Mouse (Mus musculus) cerebellum, adult 2 months (tissue): ENCODE results near the gene Mrpl24. TPM values are rescaled to one million over a fixed set of nuclear protein-coding genes. Genes with fewer than 3 reads are reported as not detected.
A peak's percentile ranks its signal among the peaks of the same experiment; 100 is the strongest.

Experiments used
- DNase-seq, 2 experiments: peaks; one replicate each; pipeline ENCODE4 v3.0.0; 2021
- H3K27ac ChIP-seq: fragments of 200-500 bp; 2 replicates; pipeline ENCODE4 v1.5.1; 2012; ENCODE audit warnings: low read length, control low read depth, inconsistent platforms; ENCODE audit not compliant: insufficient read depth
- H3K27me3 ChIP-seq: fragments of 200-500 bp; 2 replicates; pipeline ENCODE4 v1.6.1; 2012; ENCODE audit warnings: inconsistent platforms, mild to moderate bottlenecking, low read length, moderate library complexity; ENCODE audit not compliant: control insufficient read depth, insufficient read depth
- H3K4me1 ChIP-seq: fragments of 200-500 bp; 2 replicates; pipeline ENCODE4 v1.6.1; 2011; ENCODE audit warnings: low read length; ENCODE audit not compliant: control insufficient read depth, insufficient read depth
- H3K4me3 ChIP-seq: fragments of 200-500 bp; replicated peaks from 2 replicates; pipeline ENCODE3; 2011; ENCODE audit warnings: mild to moderate bottlenecking, low read depth, low read length, control low read depth; ENCODE audit not compliant: insufficient read depth
- CTCF ChIP-seq: fragments of 200-500 bp; IDR thresholded peaks from 2 replicates; pipeline ENCODE4 v1.5.1; 2011; ENCODE audit warnings: low read depth, mild to moderate bottlenecking, control low read depth, low read length, moderate library complexity, borderline replicate concordance; ENCODE audit not compliant: insufficient read depth
- POLR2A ChIP-seq: fragments of 200-500 bp; IDR thresholded peaks from 2 replicates; pipeline ENCODE4 v1.6.1; 2011; ENCODE audit warnings: low read length, control low read depth, borderline replicate concordance; ENCODE audit not compliant: insufficient read depth
- whole genome bisulfite sequencing: fragments of 180-500 bp; shearing (Covaris S2); methylation state at CpG from one replicate; pipeline ENCODE4 v1.1.7; 2018; 5-methylcytosine and 5-hydroxymethylcytosine counted together
- polyA plus RNA-seq: library from polyadenylated mRNA; depleted of rRNA; stranded (reverse); fragments of >200 nt; gene quantifications from 2 replicates; pipeline ENCODE4 v1.2.3, GENCODE M21; 2012

Gene Mrpl24
- polyA plus RNA-seq, 1 experiment = 84.9 TPM

- Histone ChIP-seq H3K27me3 (no peaks in the 10 kb centered on the region), H3K27ac (peak overlapping the region; percentile 99), H3K4me3 (peak overlapping the region; percentile 98), H3K4me1 (peaks cover 25% of the 10 kb centered on the region)
- 1% methylated on average over 43 of the region's 47 CpGs for WGBS
- TF ChIP-seq CTCF = no peak
- TF ChIP-seq POLR2A = peak; percentile 15; the same call in 1 of the 2 replicates
- DNase-seq = peak; percentile 77 to 83
Measured at GRCm38 (mm10) chr3:87906601-87906980, 12.7 kb upstream of the Mrpl24 start.

- no peaks in the 10 kb centered on the region for H3K27me3 ChIP-seq
- peak overlapping the region; percentile 98 for H3K4me3 ChIP-seq
- TF ChIP-seq POLR2A (no peak), CTCF (no peak)
- H3K4me1 ChIP-seq = peaks cover 25% of the 10 kb centered on the region
- H3K27ac ChIP-seq = peak overlapping the region; percentile 99
- peak; percentile 51 to 55 for DNase-seq
- under 1% methylated on average over 27 of the region's 27 CpGs for WGBS
Measured at GRCm38 (mm10) chr3:87906981-87907857, 12.1 kb upstream of the Mrpl24 start.

- Histone ChIP-seq H3K4me1 (peaks cover 25% of the 10 kb centered on the region), H3K27ac (peak overlapping the region; percentile 99), H3K27me3 (no peaks in the 10 kb centered on the region), H3K4me3 (peak overlapping the region; percentile 98)
- TF ChIP-seq CTCF (no peak), POLR2A (no peak)
- WGBS = 0% methylated on average over 1 of the region's 1 CpGs
- DNase-seq = no peak
Measured at GRCm38 (mm10) chr3:87907906-87908305, 11.4 kb upstream of the Mrpl24 start.

GRCm38 (mm10) chr3:87909381-87909780 lies 9.9 kb upstream of the Mrpl24 start:
- Histone ChIP-seq H3K4me3 (no peak overlapping the region), H3K27ac (no peak overlapping the region), H3K4me1 (peaks cover 25% of the 10 kb centered on the region), H3K27me3 (no peaks in the 10 kb centered on the region)
- 95% methylated on average over 2 of the region's 2 CpGs for WGBS
- TF ChIP-seq CTCF (no peak), POLR2A (no peak)
- DNase-seq = no peak

- no peak overlapping the region for H3K27ac ChIP-seq
- H3K4me1 ChIP-seq = peaks cover 25% of the 10 kb centered on the region
- H3K4me3 ChIP-seq = no peak overlapping the region
- WGBS = 4% methylated on average over 4 of the region's 4 CpGs
- DNase-seq = no peak
- TF ChIP-seq POLR2A (no peak), CTCF (no peak)
- H3K27me3 ChIP-seq = no peaks in the 10 kb centered on the region
Measured at GRCm38 (mm10) chr3:87909874-87910273, 9.4 kb upstream of the Mrpl24 start.

- 3% methylated on average over 12 of the region's 12 CpGs for WGBS
- H3K4me1 ChIP-seq = peaks cover 25% of the 10 kb centered on the region
Measured at GRCm38 (mm10) chr3:87910573-87911141, 8.6 kb upstream of the Mrpl24 start.

GRCm38 (mm10) chr3:87913491-87913890 lies 5.8 kb upstream of the Mrpl24 start:
- H3K27me3 ChIP-seq = no peaks in the 10 kb centered on the region
- H3K27ac ChIP-seq = no peak overlapping the region
- peaks cover 21% of the 10 kb centered on the region for H3K4me1 ChIP-seq
- H3K4me3 ChIP-seq = no peak overlapping the region
- WGBS = 82% methylated on average over 7 of the region's 7 CpGs
- DNase-seq = no peak
- TF ChIP-seq POLR2A (no peak), CTCF (no peak)

More at GRCm38 (mm10) chr3:87910573-87911141, 8.6 kb upstream of the Mrpl24 start:
- peak overlapping the region; percentile 99 for H3K4me3 ChIP-seq
- H3K27ac ChIP-seq = peak overlapping the region; percentile 61; the same call in 1 of the 2 replicates
- H3K27me3 ChIP-seq = no peaks in the 10 kb centered on the region
- TF ChIP-seq CTCF = no peak
- TF ChIP-seq POLR2A = no peak
- peak; percentile 63 to 72 for DNase-seq
